Mouse (Mus musculus) hindbrain, embryonic 16.5 days (tissue): ENCODE results near the gene Arhgef18. TPM values are rescaled to one million over a fixed set of nuclear protein-coding genes. Genes with fewer than 3 reads are reported as not detected.

Source experiments
- ATAC-seq: fragments of 200-750 bp; cut with Nextera tagmentation; 2 replicates; pipeline ENCODE4 v1.8.0; 2017; ENCODE audit warnings: moderate TSS enrichment, moderate library complexity
- H3K27ac ChIP-seq: fragments of 300-500 bp; sonication (generic); 2 replicates; pipeline ENCODE4 v1.5.1; 2014; ENCODE audit warnings: low read depth, mild to moderate bottlenecking, control low read depth, low read length, moderate library complexity
- H3K27me3 ChIP-seq: fragments of 300-500 bp; sonication (generic); replicated peaks from 2 replicates; pipeline ENCODE4 v1.6.1; 2014; ENCODE audit warnings: low read length; ENCODE audit not compliant: control insufficient read depth, insufficient read depth
- H3K36me3 ChIP-seq: fragments of 300-500 bp; sonication (generic); 2 replicates; pipeline ENCODE4 v1.6.1; 2014; ENCODE audit warnings: mild to moderate bottlenecking, low read length, moderate library complexity, mixed read lengths; ENCODE audit not compliant: control insufficient read depth, insufficient read depth
- H3K4me1 ChIP-seq: fragments of 300-500 bp; sonication (generic); 2 replicates; pipeline ENCODE4 v1.6.1; 2014; ENCODE audit warnings: low read depth, low read length; ENCODE audit not compliant: control insufficient read depth, insufficient read depth
- H3K4me2 ChIP-seq: fragments of 300-500 bp; sonication (generic); 2 replicates; pipeline ENCODE4 v1.6.1; 2014; ENCODE audit warnings: mild to moderate bottlenecking, low read length, control low read depth, moderate library complexity
- H3K4me3 ChIP-seq: fragments of 300-500 bp; sonication (generic); 2 replicates; pipeline ENCODE4 v1.5.1; 2014; ENCODE audit warnings: mild to moderate bottlenecking, low read length, control low read depth, moderate library complexity
- H3K9ac ChIP-seq: fragments of 300-500 bp; sonication (generic); 2 replicates; pipeline ENCODE4 v1.6.1; 2014; ENCODE audit warnings: low read depth, mild to moderate bottlenecking, control low read depth, low read length, moderate library complexity
- H3K9me3 ChIP-seq: fragments of 300-500 bp; sonication (generic); 2 replicates; pipeline ENCODE4 v1.6.1; 2014; ENCODE audit warnings: mild to moderate bottlenecking, low read length, moderate library complexity; ENCODE audit not compliant: control insufficient read depth
- WGBS: fragments of 180-500 bp; shearing (Covaris S2); extraction: QIAGEN DNeasy Blood & Tissue Kit; methylation state at CpG from one replicate; pipeline ENCODE4 v1.1.7; 2014; 5-methylcytosine and 5-hydroxymethylcytosine counted together
- polyA plus RNA-seq: library from polyadenylated mRNA; unstranded; fragments of >200 nt; fragmentation: Nextera tagmentation; extraction: Ambion mirVana; gene quantifications from 2 replicates; pipeline ENCODE4 v1.2.1, GENCODE M21; 2015

The Arhgef18 gene
- polyA plus RNA-seq, 1 experiment from 2014 or later, result 11.5 TPM

GRCm38 (mm10) chr8:3482240-3482740 is 89.5 kb downstream of the Arhgef18 start:
- ATAC-seq, result no peak
- 90% methylated on average over 22 of the region's 22 CpGs for WGBS
- Histone ChIP-seq H3K4me1 (no peaks in the 10 kb centered on the region), H3K9ac (no peak overlapping the region), H3K4me3 (no peak overlapping the region), H3K27ac (no peak overlapping the region), H3K4me2 (no peak overlapping the region), H3K27me3 (no peaks in the 10 kb centered on the region), H3K9me3 (no peaks in the 10 kb centered on the region), H3K36me3 (no peaks in the 10 kb centered on the region)

DNA sequence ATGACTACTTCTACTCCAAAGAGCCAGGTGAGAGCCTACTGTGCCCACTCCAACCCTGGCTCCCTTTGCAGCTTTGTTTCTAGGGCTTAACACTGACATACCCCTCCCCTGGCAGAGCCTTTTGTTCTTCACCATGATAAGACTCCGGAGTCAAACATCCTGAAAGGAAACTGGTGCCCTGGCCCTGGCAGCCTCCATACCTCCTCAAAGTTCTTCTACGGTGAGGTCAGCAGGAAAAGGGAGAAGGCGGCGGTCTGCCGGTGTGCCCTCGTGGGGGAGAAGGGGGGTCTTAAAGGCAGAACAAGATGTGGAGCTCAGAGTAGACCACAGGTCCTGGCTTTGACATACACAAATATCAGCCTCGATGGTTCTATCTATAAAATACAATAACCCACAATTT is 90.7 kb downstream of the Arhgef18 start:
- 87% methylated on average over 7 of the region's 7 CpGs for WGBS
- H3K27me3 ChIP-seq, result no peaks in the 10 kb centered on the region
- no peaks in the 10 kb centered on the region for H3K9me3 ChIP-seq
- ATAC-seq, result no peak
- H3K4me3 ChIP-seq, result no peak overlapping the region
- H3K9ac ChIP-seq, result no peak overlapping the region
- H3K4me1 ChIP-seq, result no peaks in the 10 kb centered on the region
- H3K27ac ChIP-seq, result no peak overlapping the region
- no peak overlapping the region for H3K4me2 ChIP-seq
- H3K36me3 ChIP-seq, result no peaks in the 10 kb centered on the region

- no peaks in the 10 kb centered on the region for H3K27me3 ChIP-seq
- H3K4me1 ChIP-seq, result no peaks in the 10 kb centered on the region
- ATAC-seq, result no peak
- no peaks in the 10 kb centered on the region for H3K9me3 ChIP-seq
- WGBS, result 22% methylated on average over 5 of the region's 5 CpGs
- H3K4me2 ChIP-seq, result no peak overlapping the region
- H3K27ac ChIP-seq, result no peak overlapping the region
- no peaks in the 10 kb centered on the region for H3K36me3 ChIP-seq
- H3K9ac ChIP-seq, result no peak overlapping the region
- H3K4me3 ChIP-seq, result no peak overlapping the region
Measured at GRCm38 (mm10) chr8:3485192-3485591, 92.4 kb downstream of the Arhgef18 start.

- under 1% methylated on average over 57 of the region's 64 CpGs for WGBS
Measured at GRCm38 (mm10) chr8:3492901-3493844, 100.4 kb downstream of the Arhgef18 start, which contains the start of gene Zfp358. Gene Zfp358, plus strand, starts transcription at chr8:3493138.

GRCm38 (mm10) chr8:3493845-3494208 is 101.0 kb downstream of the Arhgef18 start:
- ATAC-seq, result peak; percentile 7; the same call in 1 of the 2 replicates
- WGBS, result 40% methylated on average over 6 of the region's 6 CpGs

More at GRCm38 (mm10) chr8:3492901-3493844, 100.4 kb downstream of the Arhgef18 start, which contains the start of gene Zfp358:
- peak within 1 kb of the TSS; percentile 75 for H3K4me2 ChIP-seq
- ATAC-seq, result peak; percentile 91
- peaks cover 2% of the 10 kb centered on the region; the same call in 1 of the 2 replicates for H3K9me3 ChIP-seq
- H3K9ac ChIP-seq, result peak within 1 kb of the TSS; percentile 97
- H3K4me3 ChIP-seq, result peak within 1 kb of the TSS; percentile 88
- H3K27ac ChIP-seq, result peak within 1 kb of the TSS; percentile 93
- peaks cover 19% of the 10 kb centered on the region for H3K36me3 ChIP-seq
- 0 out of 2 replicates have a peak, but pooled peaks cover 2% of the 10 kb centered on the region for H3K4me1 ChIP-seq
- H3K27me3 ChIP-seq, result no peaks in the 10 kb centered on the region

DNA sequence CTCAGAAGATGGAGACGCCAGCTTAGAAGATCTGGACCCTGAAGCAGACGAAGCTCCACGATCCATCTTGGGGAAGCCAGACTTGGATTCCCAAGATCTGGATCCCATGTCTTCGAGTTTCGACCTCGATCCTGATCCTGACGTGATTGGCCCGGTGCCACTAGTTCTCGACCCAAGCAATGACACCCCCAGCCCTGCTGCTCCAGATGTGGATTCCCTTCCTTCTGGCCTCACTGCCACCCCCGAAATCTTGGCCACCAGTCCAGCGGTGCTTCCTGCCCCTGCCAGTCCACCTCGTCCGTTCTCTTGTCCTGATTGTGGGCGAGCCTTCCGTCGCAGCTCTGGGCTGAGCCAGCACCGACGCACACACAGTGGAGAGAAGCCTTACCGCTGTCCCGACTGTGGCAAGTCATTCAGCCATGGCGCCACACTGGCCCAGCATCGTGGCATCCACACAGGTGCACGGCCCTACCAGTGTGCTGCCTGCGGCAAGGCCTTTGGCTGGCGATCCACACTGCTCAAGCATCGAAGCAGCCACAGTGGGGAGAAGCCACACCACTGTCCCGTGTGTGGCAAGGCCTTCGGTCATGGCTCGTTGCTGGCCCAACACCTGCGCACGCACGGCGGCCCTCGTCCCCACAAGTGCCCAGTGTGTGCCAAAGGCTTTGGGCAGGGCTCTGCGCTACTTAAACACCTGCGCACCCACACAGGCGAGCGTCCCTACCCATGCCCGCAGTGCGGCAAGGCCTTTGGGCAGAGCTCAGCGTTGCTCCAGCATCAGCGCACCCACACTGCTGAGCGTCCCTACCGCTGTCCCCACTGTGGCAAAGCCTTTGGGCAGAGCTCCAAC is 103.0 kb downstream of the Arhgef18 start:
- peaks cover 9% of the 10 kb centered on the region for H3K4me1 ChIP-seq
- H3K9ac ChIP-seq, result no peak overlapping the region
- peaks cover 2% of the 10 kb centered on the region; the same call in 1 of the 2 replicates for H3K9me3 ChIP-seq
- H3K4me3 ChIP-seq, result no peak overlapping the region
- WGBS, result 94% methylated on average over 44 of the region's 44 CpGs
- H3K27me3 ChIP-seq, result no peaks in the 10 kb centered on the region
- H3K36me3 ChIP-seq, result peaks cover 19% of the 10 kb centered on the region
- ATAC-seq, result no peak
- H3K4me2 ChIP-seq, result no peak overlapping the region
- no peak overlapping the region for H3K27ac ChIP-seq

More at GRCm38 (mm10) chr8:3493845-3494208, 101.0 kb downstream of the Arhgef18 start:
- H3K27me3 ChIP-seq, result no peaks in the 10 kb centered on the region
- H3K9me3 ChIP-seq, result peaks cover 2% of the 10 kb centered on the region; the same call in 1 of the 2 replicates
- H3K27ac ChIP-seq, result peak overlapping the region; percentile 93
- 0 out of 2 replicates have a peak, but pooled peaks cover 2% of the 10 kb centered on the region for H3K4me1 ChIP-seq
- H3K4me2 ChIP-seq, result peak overlapping the region; percentile 75
- H3K9ac ChIP-seq, result peak overlapping the region; percentile 97
- H3K36me3 ChIP-seq, result peaks cover 19% of the 10 kb centered on the region
- H3K4me3 ChIP-seq, result peak overlapping the region; percentile 88

DNA sequence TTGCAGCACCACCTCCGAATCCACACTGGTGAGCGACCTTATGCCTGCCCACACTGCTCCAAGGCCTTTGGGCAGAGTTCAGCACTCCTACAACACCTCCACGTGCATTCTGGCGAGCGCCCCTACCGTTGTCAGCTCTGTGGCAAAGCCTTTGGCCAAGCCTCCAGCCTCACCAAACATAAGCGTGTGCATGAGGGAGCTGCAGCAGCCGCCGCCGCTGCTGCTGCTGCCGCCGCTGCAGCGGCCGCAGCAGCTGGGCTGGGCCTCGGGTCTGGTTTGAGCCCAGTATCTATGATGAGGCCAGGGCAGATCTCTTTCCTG is 103.6 kb downstream of the Arhgef18 start:
- H3K9me3 ChIP-seq, result peaks cover 2% of the 10 kb centered on the region; the same call in 1 of the 2 replicates
- no peak overlapping the region for H3K4me3 ChIP-seq
- no peak overlapping the region for H3K27ac ChIP-seq
- H3K9ac ChIP-seq, result no peak overlapping the region
- 92% methylated on average over 15 of the region's 15 CpGs for WGBS
- H3K4me2 ChIP-seq, result no peak overlapping the region
- H3K36me3 ChIP-seq, result peaks cover 19% of the 10 kb centered on the region
- ATAC-seq, result no peak
- peaks cover 15% of the 10 kb centered on the region for H3K4me1 ChIP-seq
- no peaks in the 10 kb centered on the region for H3K27me3 ChIP-seq

- peaks cover 22% of the 10 kb centered on the region for H3K4me1 ChIP-seq
- H3K27me3 ChIP-seq, result no peaks in the 10 kb centered on the region
- H3K9ac ChIP-seq, result no peak overlapping the region
- 90% methylated on average over 3 of the region's 3 CpGs for WGBS
- no peak overlapping the region for H3K4me3 ChIP-seq
- H3K36me3 ChIP-seq, result peaks cover 19% of the 10 kb centered on the region
- no peak for ATAC-seq
- H3K4me2 ChIP-seq, result no peak overlapping the region
- peaks cover 2% of the 10 kb centered on the region; the same call in 1 of the 2 replicates for H3K9me3 ChIP-seq
- H3K27ac ChIP-seq, result no peak overlapping the region
Measured at GRCm38 (mm10) chr8:3498583-3498982, 105.8 kb downstream of the Arhgef18 start.
